Mouse (Mus musculus) liver, embryonic 14.5 days (tissue): Measurements from ENCODE around the gene Urb2.

Source experiments
- CTCF ChIP-seq: IDR thresholded peaks from 2 replicates; pipeline ENCODE4 v1.5.1; 2016; ENCODE audit warnings: antibody characterized with exemption, low read depth, control low read depth
- EP300 ChIP-seq: IDR thresholded peaks from 2 replicates; pipeline ENCODE4 v1.6.1; 2016; ENCODE audit warnings: antibody characterized with exemption, low read depth

DNA sequence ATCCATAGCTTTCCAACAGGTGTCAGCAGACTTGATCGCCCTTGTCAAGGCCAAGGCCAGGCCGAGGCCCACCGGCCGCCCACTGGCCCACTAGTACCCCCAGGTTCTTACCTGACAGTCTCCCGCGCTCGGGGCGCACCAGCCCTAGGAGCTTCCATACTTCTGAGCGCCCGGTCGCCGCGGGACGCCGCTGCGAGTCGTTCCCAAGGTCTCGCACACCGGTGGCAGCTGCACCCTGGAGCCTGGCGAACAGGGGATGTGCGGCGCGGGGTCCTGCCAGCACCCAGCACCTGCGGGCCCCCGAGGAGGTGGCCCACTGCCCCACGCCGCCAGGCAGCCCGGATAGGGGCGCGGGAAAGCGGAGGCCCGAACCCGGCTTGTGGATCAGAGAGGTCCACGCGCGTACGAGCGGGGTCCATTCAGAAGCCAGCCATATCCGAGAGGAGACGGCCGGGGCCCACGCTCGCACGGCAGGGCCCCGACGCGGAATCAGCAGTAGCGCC, 39.0 kb upstream of the Urb2 start:
- TF ChIP-seq CTCF (no peak), EP300 (no peak; the same call in 1 of the 2 replicates)
